Mouse (Mus musculus): Measurements from ENCODE around the gene Slc35d3.
A peak's percentile ranks its signal among the peaks of the same experiment; 100 is the strongest.

Slc35d3 gene

GRCm38 (mm10) chr10:19850998-19851691 lies at the start of gene Slc35d3:
TSS of gene Slc35d3 (minus strand) at chr10:19851459.
- peak in 1 of 2 experiments; percentile 5 for DNase-seq

DNA sequence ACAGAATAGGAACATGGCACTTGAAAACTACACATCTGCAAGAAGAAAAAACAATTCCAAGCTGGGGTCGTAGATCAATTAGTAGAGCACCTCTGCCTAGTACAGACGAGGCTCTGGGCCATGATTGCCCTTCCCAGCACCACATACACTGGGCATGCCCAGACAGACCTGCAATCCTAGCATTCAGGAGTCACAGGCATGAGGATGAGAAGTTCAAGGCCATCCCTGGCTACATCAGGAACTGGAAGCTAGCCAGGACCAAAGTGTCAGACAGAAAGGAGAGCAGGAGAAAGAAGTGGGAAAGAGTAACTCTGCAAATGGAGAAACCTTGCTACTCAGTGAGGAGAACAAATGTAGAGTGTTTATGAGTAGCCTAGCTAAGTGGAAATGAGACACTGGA lies 48.9 kb upstream of the Slc35d3 start:
- DNase-seq, result no peak

GRCm38 (mm10) chr10:19893976-19894375 lies 42.7 kb upstream of the Slc35d3 start:
- DNase-seq, result peak; percentile 44 to 46

DNA sequence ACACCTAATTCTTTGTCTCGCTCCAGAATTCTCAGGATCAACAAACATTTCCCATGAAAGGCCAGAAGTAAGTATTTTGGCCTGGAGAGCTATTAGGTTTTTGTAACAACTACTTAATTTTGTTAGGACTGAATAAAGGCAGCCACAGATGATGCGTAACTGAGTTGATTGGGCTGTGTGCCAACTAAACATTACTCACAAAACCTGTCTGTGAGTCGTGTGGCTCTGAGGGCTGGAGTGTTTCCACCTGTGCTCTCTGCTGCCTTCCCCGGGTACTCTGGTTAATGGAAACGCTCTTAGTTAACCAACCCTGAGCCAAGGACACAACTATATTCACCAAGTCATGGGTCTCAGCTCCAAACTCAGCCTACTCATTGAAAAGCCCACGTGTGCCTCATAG lies 41.9 kb upstream of the Slc35d3 start:
- no peak for DNase-seq

DNA sequence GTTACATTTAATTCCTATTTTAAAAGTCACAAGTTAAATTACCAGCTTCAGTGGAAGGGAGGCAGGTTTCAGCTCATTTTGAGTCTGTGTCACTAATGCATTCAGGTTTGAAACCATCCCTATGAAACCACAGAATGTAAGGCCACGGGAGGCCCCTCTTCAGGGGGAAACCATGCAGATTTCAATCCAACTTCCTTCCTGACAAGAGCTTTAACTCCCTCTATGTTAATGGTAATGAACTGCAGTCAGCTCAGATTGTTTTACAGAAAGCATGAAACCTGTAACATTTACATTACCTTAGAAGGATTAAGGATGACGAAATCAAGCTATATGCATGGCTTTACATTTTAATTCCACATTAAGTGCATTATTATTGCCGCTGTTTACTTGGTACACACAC lies 40.4 kb upstream of the Slc35d3 start:
- no peak for DNase-seq

- DNase-seq, result no peak
These were observed 38.6 kb upstream of the Slc35d3 start for GRCm38 (mm10) chr10:19889908-19890307.

DNA sequence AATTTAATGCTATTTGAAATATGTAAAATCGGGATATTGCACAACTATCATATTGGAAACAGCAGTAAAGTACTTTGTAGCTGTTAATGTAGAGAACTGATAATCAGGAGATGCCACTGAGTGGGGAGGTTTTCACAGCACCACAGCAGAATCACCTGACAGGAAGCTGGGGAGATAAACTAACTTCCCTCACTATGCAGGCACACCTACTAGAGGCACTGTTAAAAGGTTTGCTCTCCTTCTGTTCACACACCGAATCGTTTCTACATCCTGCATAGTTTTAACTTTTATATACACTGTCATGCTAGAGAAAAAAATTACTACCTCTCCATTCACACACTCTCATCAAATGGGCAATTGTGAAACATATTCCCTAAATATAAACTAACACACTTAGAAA lies 35.0 kb upstream of the Slc35d3 start:
- no peak for DNase-seq

- DNase-seq, result no peak
These were observed 33.1 kb upstream of the Slc35d3 start for GRCm38 (mm10) chr10:19884409-19884808.

DNA sequence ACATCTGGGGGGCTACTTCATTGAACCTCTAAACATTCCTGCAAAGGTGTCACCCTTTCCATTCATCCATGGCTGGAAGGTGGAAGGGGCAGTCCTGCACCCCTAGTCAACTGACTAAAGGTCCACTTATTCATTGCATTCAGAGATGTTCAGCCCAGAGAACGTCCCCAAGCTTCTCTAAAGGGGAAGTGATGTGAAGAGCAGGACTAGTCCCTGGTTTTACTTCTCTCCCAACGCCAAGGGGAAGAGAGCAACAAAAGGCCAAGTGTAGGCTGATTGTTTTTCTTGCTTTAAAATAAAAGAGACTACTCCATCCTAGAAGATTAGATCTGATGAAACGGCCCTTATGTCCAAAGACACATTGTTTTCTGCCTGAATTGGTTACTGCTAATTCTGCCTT lies 29.2 kb upstream of the Slc35d3 start:
- DNase-seq, result no peak

- no peak for DNase-seq
These were observed 27.9 kb upstream of the Slc35d3 start for GRCm38 (mm10) chr10:19879161-19879560.

GRCm38 (mm10) chr10:19877679-19878078 lies 26.4 kb upstream of the Slc35d3 start:
- no peak for DNase-seq

- no peak for DNase-seq
These were observed 26.0 kb upstream of the Slc35d3 start for GRCm38 (mm10) chr10:19877257-19877656.

DNA sequence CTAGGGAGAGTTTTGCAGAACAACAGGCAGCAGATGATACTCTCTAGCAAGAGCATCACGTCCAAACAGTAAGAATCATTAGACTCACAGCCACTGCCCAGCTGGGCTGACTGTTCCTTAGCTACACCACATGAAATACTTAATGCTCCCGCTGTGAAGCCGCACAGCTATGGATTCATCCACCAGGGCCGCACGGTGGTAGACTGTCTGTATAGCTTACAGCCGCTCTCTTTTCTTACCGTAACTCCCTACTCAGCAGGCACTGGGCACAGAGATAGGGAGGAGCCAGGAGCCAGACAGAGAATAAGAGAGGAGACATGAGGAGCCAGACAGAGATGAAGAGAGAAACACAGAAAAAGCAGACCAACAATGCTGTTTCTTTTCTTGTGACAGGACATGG lies 25.4 kb upstream of the Slc35d3 start:
- no peak for DNase-seq

GRCm38 (mm10) chr10:19875346-19875745 lies 24.1 kb upstream of the Slc35d3 start:
- DNase-seq, result no peak

DNA sequence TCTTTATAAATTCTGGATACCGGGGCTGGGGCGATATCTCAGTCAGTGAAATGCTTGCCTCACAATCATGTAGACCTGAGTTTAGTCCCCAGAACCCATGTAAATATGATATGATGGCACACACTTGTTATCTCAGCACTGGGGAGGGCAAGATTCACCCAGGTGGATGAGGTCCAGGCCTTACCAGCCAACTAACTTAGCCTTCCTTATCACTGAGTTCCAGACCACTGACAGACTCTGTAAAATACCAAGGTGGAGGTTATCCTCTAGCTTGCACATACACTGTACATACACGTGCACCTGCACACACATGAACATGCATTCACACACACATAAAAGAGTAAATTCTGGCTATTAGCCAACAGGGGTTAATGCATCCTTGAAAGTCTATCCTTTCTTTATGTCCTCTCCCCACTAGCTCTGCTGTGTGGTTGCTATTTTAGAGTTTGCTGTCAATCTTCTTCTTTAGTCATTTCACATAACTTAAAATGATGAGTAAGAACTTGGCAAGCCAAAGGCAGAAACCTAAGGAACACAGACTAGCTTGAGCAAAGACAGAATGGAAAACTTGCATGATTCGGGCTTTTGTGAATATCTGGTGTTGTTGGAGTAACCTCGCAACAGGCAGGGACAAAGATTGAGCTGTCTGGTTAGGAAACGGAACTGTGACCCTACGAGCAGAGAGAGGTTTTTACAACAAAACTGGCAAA lies 4.5 kb upstream of the Slc35d3 start:
- DNase-seq, result no peak

DNA sequence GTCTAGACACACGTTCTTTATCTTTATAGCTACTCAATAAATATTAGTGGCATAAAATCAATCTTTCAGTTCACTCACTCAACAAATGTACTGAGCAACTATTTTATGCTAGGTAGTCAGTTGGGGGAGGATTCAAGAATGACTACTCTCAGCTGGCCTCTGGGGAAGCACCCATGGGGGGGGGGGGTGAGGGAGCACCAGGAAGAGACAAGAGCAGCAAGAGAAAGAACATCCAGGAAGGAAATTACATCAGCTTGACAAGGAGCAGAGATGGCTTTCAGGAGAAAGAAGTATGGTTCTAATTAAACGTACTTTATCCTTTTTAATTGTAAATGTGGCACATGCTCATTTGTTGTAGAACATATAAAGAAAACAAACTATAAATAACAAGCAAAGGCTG lies 2.4 kb upstream of the Slc35d3 start:
- no peak for DNase-seq

- DNase-seq, result no peak
These were observed 1.5 kb upstream of the Slc35d3 start for GRCm38 (mm10) chr10:19852776-19853175.

DNA sequence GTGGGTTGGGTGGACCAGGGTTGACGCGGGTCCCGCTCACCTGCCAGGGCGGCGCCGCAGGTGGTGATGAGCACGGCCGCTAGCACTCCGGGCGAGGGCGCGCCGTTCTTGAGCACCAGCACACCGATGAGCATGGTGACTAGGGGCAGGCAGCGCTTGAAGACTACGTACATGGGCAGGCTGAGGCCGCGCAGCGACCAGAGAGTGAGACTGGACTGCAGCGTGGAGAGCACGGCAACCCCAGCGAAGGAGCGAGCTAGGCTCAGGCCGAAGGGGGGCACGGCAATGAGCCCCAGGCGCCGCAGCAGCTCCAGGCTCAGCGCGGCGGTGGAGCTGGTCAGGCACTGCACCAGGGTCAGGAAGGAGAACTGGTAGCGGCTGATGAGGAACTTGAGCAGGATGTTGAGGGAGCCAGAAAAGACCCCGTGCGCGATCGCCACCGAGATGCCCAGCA lies 688 bp downstream of the Slc35d3 start:
- peak; percentile 12 to 17 for DNase-seq

GRCm38 (mm10) chr10:19849771-19850365 lies 1.4 kb downstream of the Slc35d3 start:
- DNase-seq, result no peak

DNA sequence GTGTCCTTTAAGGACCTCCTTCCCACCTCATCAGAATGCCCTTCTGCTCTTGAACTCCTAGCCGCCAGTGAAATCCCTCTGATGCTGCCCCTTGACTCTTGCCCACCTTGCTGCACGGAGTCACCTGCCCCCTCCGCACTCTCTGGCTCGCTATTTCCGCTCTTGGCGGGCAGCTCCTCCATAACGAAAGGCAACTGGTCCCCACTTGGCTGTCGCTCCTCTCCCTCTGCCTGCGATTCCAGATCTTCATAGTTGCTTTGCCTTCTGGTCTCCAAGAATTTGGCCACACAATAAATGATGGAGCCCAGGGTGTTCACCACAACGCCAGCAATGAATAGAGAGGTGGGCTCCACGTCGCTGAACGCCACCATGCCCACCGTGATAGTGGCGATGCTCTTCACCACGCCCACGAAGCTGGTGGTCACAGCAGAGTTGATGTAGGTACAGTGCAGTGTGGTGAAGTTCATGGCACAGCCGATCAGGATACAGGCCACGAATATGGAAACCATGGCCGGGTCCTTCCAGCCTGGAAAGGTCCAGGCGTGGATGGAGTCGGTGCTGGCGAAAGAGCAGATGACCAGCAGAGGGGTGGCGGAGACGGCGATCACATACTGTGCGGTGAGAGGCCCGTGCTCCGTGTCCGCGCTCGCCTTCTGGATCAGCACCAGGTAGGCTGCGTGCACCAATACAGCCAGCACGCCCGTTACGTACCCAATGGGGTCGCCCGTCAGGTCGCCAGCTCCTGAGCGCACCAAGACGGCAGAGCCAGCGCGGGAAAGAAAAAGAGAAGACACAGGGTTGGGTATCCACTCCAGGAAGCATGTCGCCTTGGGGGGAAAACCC lies 2.1 kb downstream of the Slc35d3 start:
- peak; percentile 11 to 14 for DNase-seq

- DNase-seq, result no peak
These were observed 11.4 kb downstream of the Slc35d3 start for GRCm38 (mm10) chr10:19839836-19840235.

DNA sequence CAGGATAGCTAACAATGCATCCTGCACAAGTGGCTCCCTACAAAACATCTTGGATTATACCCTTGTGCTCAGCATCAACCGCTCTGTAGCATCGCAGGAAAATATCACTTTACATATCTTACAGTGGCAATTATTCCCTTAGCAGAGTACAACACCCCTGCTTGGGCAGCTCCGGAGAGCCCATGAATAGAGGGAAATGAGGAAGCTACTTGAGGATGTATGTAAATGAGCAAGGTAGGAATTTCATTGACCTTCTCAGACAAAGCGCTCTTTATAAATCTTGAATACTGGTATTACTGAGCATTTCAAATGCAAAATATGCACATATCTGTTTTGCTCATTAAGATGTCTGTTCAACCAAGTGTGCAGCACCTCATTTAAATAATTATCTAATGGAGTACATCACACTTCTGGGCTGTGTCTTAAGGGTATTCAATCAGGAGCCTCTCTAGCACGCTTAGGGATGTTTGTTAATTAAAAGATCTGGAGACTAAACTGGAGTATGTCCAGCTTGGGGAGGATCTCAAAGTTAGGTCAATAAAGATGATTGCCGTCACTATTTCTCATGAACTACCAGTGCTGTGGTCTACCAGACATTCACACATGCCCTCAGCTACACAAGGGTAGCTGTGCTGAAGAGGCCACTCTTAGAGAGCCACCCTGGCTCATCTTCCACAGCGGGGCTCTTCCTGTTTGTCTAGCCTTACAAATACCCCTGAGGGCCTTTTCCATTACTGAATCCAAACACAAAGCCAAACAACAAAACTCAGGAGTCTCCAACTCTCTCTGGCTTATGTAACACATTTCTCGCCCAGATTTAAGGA lies 15.2 kb downstream of the Slc35d3 start:
- no peak for DNase-seq

Data from cerebellum, postnatal 36 days (tissue).